Mouse (Mus musculus) limb, embryonic 12.5 days (tissue): ENCODE measurements around the gene Kl. TPM values are rescaled to one million over a fixed set of nuclear protein-coding genes. Genes with fewer than 3 reads are reported as not detected.

Experiments used
- ATAC-seq: fragments of 200-750 bp; cut with Nextera tagmentation; 2 replicates; pipeline ENCODE4 v1.8.0; 2017; ENCODE audit warnings: low read depth, moderate TSS enrichment; ENCODE audit not compliant: insufficient number of reproducible peaks, insufficient read depth, low FRiP score, low TSS enrichment
- H3K27ac ChIP-seq: fragments of 300-500 bp; sonication (generic); 2 replicates; pipeline ENCODE4 v1.5.1; 2016; ENCODE audit warnings: mild to moderate bottlenecking, moderate library complexity
- H3K27me3 ChIP-seq: fragments of 300-500 bp; sonication (generic); 2 replicates; pipeline ENCODE4 v1.6.1; 2016; ENCODE audit warnings: mild to moderate bottlenecking, moderate library complexity
- H3K36me3 ChIP-seq: fragments of 300-500 bp; sonication (generic); 2 replicates; pipeline ENCODE4 v1.6.1; 2016; ENCODE audit warnings: mild to moderate bottlenecking, moderate library complexity
- H3K4me1 ChIP-seq: fragments of 300-500 bp; sonication (generic); replicated peaks from 2 replicates; pipeline ENCODE4 v1.6.1; 2016
- H3K4me2 ChIP-seq: fragments of 300-500 bp; sonication (generic); 2 replicates; pipeline ENCODE4 v1.6.1; 2016; ENCODE audit warnings: mild to moderate bottlenecking, moderate library complexity
- H3K4me3 ChIP-seq: fragments of 300-500 bp; sonication (generic); replicated peaks from 2 replicates; pipeline ENCODE4 v1.5.1; 2016; ENCODE audit warnings: mild to moderate bottlenecking
- H3K9ac ChIP-seq: fragments of 300-500 bp; sonication (generic); replicated peaks from 2 replicates; pipeline ENCODE4 v1.6.1; 2016; ENCODE audit warnings: mild to moderate bottlenecking, moderate library complexity
- H3K9me3 ChIP-seq: fragments of 300-500 bp; sonication (generic); 2 replicates; pipeline ENCODE4 v1.6.1; 2016; ENCODE audit warnings: mild to moderate bottlenecking, moderate library complexity
- WGBS: fragments of 180-500 bp; shearing (Covaris S2); methylation state at CpG from one replicate; pipeline ENCODE4 v1.1.7; 2016; 5-methylcytosine and 5-hydroxymethylcytosine counted together
- polyA plus RNA-seq: library from polyadenylated mRNA; unstranded; fragments of >200 nt; fragmentation: Nextera tagmentation; extraction: Ambion mirVana; gene quantifications from 2 replicates; pipeline ENCODE4 v1.2.1, GENCODE M21; 2016

The Kl gene
- polyA plus RNA-seq, 1 experiment from 2014 or later: 0.21 TPM

DNA sequence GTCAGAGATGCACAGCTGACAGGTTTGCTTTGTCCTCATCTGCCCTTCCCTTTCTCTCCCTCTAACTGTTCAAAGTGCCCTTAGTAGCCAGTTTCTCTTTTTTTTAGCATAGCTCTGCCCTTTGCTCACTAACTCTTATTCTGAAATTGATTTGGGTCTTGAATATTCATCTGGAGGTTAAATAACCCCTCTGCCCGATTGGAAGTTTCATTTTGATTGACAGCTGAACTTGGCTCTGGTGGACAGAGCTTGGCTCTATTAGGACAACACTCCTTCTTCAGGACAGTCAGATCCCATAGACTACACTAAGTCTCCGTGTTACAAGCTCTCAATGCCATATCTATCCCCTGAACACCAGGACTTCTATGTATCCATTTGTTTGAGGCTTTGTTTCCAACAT is 19.8 kb upstream of the Kl start:
- Histone ChIP-seq H3K9me3 (no peaks in the 10 kb centered on the region), H3K36me3 (no peaks in the 10 kb centered on the region), H3K4me3 (no peak overlapping the region), H3K4me1 (peaks cover 11% of the 10 kb centered on the region), H3K27ac (no peak overlapping the region), H3K9ac (no peak overlapping the region), H3K4me2 (no peak overlapping the region), H3K27me3 (no peaks in the 10 kb centered on the region)
- 73% methylated on average over 2 of the region's 2 CpGs for WGBS
- ATAC-seq: no peak

DNA sequence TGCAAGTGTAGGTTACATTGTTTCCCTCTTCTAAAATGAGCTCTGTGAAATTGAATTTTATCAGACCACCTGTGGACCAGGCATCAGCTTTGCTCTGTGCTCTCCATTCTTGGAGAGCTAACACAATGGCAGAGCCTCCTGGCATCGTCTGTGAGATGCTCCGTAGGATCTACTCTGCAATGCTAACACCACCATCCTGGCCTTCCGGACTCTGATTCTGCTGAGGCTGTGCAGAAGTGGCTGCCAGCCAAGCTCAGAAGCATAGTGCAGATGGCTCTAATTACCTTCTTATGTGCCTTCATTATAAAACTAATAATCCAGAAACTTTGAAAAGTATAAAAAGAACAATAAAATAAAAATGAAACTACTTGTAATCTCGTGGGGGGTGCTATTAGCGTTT is 16.2 kb upstream of the Kl start:
- no peak overlapping the region for H3K4me2 ChIP-seq
- no peaks in the 10 kb centered on the region for H3K9me3 ChIP-seq
- no peak overlapping the region for H3K27ac ChIP-seq
- H3K4me3 ChIP-seq: no peak overlapping the region
- H3K4me1 ChIP-seq: peaks cover 15% of the 10 kb centered on the region
- no peak overlapping the region for H3K9ac ChIP-seq
- no peaks in the 10 kb centered on the region for H3K36me3 ChIP-seq
- 23% methylated on average over 5 of the region's 5 CpGs for WGBS
- H3K27me3 ChIP-seq: no peaks in the 10 kb centered on the region; the same call in 1 of the 2 replicates
- ATAC-seq: 0 out of 2 replicates have a peak, but pooled peaks have one; percentile 64

DNA sequence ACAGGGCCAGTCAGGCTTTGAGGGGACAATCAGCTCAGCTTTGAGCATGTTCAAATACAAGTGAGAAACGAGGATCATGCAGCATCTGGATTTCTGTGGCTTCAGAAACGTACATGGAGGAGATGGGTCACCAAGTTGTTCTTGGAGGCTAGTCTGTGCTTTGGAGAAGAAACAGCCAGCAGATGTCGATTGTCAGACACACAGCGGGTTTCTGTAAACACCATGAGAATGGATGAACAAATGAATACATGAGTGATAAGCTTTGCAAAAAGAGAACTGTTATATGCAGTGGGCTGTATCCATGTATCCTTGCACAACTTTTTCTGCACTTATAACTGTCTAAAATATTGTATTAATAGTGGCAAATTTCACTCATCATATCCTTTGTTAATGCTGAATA is 15.6 kb upstream of the Kl start:
- Histone ChIP-seq H3K9me3 (no peaks in the 10 kb centered on the region), H3K4me1 (peaks cover 15% of the 10 kb centered on the region), H3K9ac (no peak overlapping the region), H3K4me2 (no peak overlapping the region), H3K36me3 (no peaks in the 10 kb centered on the region), H3K27me3 (no peaks in the 10 kb centered on the region; the same call in 1 of the 2 replicates), H3K4me3 (no peak overlapping the region), H3K27ac (0 out of 2 replicates have a peak overlapping the region, but pooled peaks have one; percentile 37)
- no peak for ATAC-seq
- WGBS: 71% methylated on average over 4 of the region's 4 CpGs

DNA sequence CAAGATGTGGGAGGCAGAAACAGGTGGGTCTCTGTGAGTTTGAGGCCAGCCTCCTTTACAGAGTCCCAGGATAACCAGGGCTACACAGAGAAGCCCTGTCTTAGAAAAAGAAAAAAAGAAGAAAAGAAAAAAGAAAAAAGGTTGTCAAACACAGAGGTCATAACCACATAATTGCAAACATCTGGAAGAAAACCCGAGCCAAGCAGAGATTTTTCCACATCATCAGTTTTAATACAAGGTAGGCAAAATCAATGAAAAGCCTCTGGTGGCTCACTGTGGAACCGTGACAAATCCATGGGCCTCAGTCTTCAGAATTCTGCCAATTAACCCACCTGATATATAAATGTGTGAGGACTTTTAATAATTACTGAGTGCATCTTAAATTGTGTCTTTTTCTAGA is 14.9 kb upstream of the Kl start:
- ATAC-seq: no peak
- WGBS: 21% methylated on average over 2 of the region's 2 CpGs
- Histone ChIP-seq H3K4me2 (no peak overlapping the region), H3K27me3 (no peaks in the 10 kb centered on the region; the same call in 1 of the 2 replicates), H3K27ac (no peak overlapping the region), H3K36me3 (no peaks in the 10 kb centered on the region), H3K4me1 (peaks cover 15% of the 10 kb centered on the region), H3K9me3 (no peaks in the 10 kb centered on the region), H3K4me3 (no peak overlapping the region), H3K9ac (no peak overlapping the region)

DNA sequence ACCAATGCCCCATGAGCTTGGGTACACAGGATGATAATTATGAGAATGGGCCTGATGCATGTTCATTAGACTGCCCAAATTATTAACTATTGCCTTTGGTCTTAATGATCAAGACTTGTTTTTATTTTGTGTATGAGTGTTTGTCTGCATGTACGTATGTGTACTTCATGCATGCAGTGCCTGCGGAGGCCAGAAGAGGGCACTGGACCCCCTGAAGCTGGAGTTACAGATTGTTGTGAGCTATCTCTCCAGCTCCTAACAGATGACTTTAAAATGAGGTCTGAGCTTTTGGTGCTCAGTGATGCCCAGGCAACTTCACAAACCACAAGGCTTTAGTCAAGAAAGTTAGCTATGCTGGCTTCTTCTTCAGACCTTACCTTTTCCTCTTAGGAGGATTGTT is 6.8 kb upstream of the Kl start:
- H3K9me3 ChIP-seq: peaks cover 4% of the 10 kb centered on the region; the same call in 1 of the 2 replicates
- 0 out of 2 replicates have a peak, but pooled peaks cover 3% of the 10 kb centered on the region for H3K27me3 ChIP-seq
- 100% methylated on average over 2 of the region's 2 CpGs for WGBS
- no peak overlapping the region for H3K4me3 ChIP-seq
- no peaks in the 10 kb centered on the region for H3K4me1 ChIP-seq
- no peak overlapping the region for H3K9ac ChIP-seq
- no peak for ATAC-seq
- H3K27ac ChIP-seq: no peak overlapping the region
- H3K4me2 ChIP-seq: no peak overlapping the region
- no peaks in the 10 kb centered on the region for H3K36me3 ChIP-seq

DNA sequence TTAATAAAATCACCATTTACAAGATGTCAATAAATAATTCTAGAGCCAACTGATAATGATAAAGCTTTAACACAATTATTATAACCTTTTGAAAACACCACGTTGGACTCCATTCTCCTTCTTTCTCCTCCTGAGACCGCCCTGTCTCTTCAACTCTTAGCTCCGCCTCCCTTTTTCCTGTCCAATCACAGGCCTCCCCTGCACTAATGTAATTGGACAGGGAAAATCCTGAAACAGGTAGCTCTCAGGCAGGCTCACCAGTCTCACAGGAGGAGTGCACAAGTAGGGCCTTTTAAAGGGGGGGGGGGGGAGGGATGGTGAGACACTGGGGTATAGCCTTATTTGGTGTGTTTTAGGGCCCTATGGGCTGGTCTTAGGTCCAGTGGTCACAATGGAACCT is 3.3 kb upstream of the Kl start:
- Histone ChIP-seq H3K4me1 (peaks cover 13% of the 10 kb centered on the region), H3K9me3 (peaks cover 4% of the 10 kb centered on the region; the same call in 1 of the 2 replicates), H3K27ac (no peak overlapping the region), H3K9ac (no peak overlapping the region), H3K4me2 (no peak overlapping the region), H3K27me3 (peaks cover 37% of the 10 kb centered on the region), H3K36me3 (no peaks in the 10 kb centered on the region), H3K4me3 (no peak overlapping the region)
- 88% methylated on average over 3 of the region's 3 CpGs for WGBS
- ATAC-seq: no peak

DNA sequence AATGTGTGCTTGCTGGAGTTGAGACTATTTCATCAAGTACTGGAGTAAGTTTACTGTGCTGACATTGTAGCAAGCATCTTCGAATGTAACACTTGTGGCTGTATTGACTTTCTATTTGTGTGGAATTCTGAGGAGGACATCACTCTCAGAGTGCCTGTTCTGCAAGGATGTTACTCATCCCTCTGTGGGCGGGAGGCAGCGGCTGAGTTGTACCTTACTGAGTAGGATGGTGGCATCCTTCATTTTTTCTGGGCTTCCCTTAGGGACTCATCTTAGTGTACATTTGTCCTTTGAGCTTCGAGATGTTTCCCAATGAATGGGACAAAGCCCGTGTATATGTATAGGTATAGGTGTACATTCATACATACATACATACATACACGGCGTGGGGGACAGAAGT is 1.1 kb upstream of the Kl start:
- Histone ChIP-seq H3K9ac (no peak overlapping the region), H3K4me2 (no peak overlapping the region), H3K4me1 (peaks cover 13% of the 10 kb centered on the region), H3K36me3 (no peaks in the 10 kb centered on the region), H3K9me3 (no peaks in the 10 kb centered on the region), H3K4me3 (no peak overlapping the region), H3K27ac (no peak overlapping the region), H3K27me3 (peaks cover 55% of the 10 kb centered on the region)
- ATAC-seq: no peak
- WGBS: 91% methylated on average over 7 of the region's 7 CpGs

DNA sequence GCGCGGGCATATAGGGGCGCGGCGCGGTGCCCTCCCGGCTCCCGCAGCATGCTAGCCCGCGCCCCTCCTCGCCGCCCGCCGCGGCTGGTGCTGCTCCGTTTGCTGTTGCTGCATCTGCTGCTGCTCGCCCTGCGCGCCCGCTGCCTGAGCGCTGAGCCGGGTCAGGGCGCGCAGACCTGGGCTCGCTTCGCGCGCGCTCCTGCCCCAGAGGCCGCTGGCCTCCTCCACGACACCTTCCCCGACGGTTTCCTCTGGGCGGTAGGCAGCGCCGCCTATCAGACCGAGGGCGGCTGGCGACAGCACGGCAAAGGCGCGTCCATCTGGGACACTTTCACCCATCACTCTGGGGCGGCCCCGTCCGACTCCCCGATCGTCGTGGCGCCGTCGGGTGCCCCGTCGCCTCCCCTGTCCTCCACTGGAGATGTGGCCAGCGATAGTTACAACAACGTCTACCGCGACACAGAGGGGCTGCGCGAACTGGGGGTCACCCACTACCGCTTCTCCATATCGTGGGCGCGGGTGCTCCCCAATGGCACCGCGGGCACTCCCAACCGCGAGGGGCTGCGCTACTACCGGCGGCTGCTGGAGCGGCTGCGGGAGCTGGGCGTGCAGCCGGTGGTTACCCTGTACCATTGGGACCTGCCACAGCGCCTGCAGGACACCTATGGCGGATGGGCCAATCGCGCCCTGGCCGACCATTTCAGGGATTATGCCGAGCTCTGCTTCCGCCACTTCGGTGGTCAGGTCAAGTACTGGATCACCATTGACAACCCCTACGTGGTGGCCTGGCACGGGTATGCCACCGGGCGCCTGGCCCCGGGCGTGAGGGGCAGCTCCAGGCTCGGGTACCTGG is 488 bp downstream of the Kl start:
- peak overlapping the region; percentile 87 for H3K4me2 ChIP-seq
- no peaks in the 10 kb centered on the region for H3K36me3 ChIP-seq
- H3K27ac ChIP-seq: no peak overlapping the region
- peaks cover 61% of the 10 kb centered on the region for H3K27me3 ChIP-seq
- peaks cover 13% of the 10 kb centered on the region for H3K4me1 ChIP-seq
- peak overlapping the region; percentile 46 for H3K4me3 ChIP-seq
- ATAC-seq: peak; percentile 60; the same call in 1 of the 2 replicates
- WGBS: 2% methylated on average over 85 of the region's 89 CpGs
- H3K9me3 ChIP-seq: no peaks in the 10 kb centered on the region
- H3K9ac ChIP-seq: peak overlapping the region; percentile 59

DNA sequence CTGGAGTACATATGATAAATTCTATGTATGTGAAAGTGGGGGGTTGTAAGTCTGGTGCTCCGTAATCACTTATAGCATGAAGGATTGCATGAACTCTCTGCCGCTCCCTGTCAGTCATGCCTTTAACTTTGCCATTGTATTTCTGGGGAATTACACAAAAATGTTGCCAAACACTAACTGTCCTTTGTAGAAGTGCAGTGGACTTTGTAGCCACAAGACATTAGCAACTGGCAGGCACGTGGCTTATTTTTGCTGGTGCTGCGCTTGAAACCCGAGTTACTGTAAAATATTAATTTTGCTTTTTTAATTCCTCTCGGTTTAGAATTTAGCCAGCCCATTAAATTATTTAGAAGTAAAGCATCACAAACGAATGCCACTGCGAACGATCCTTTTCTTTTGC is 2.4 kb downstream of the Kl start:
- ATAC-seq: no peak

DNA sequence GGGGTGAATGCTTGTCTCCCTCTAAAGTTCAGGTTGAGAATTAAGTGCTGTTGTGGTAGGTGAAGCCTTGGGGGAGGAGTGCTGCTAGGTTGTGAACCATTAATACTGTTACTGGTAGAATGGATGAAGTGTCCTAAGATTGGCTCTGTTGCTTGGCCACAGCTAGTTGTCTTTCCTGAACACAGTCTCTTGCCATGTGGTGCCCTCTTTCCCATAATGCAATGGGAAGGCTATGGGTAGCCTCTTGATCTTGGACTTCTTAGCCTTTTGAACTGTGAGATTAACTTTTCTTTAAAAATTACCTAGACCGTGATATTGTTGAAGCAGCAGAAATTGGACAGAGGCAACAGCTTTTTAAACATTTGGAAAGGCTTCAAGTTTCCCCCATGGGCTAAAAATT is 7.5 kb downstream of the Kl start:
- H3K4me3 ChIP-seq: no peak overlapping the region
- 93% methylated on average over 1 of the region's 1 CpGs for WGBS
- H3K4me2 ChIP-seq: no peak overlapping the region
- H3K4me1 ChIP-seq: no peaks in the 10 kb centered on the region
- no peaks in the 10 kb centered on the region for H3K9me3 ChIP-seq
- H3K36me3 ChIP-seq: no peaks in the 10 kb centered on the region
- no peak for ATAC-seq
- H3K9ac ChIP-seq: no peak overlapping the region
- H3K27ac ChIP-seq: no peak overlapping the region
- peaks cover 17% of the 10 kb centered on the region for H3K27me3 ChIP-seq

More for the DNA sequence above, 2.4 kb downstream of the Kl start:
- Histone ChIP-seq H3K9me3 (no peaks in the 10 kb centered on the region), H3K4me1 (peaks cover 13% of the 10 kb centered on the region), H3K9ac (no peak overlapping the region), H3K27me3 (peaks cover 61% of the 10 kb centered on the region), H3K27ac (no peak overlapping the region), H3K4me3 (no peak overlapping the region), H3K4me2 (no peak overlapping the region), H3K36me3 (no peaks in the 10 kb centered on the region)
- WGBS: 90% methylated on average over 9 of the region's 9 CpGs

DNA sequence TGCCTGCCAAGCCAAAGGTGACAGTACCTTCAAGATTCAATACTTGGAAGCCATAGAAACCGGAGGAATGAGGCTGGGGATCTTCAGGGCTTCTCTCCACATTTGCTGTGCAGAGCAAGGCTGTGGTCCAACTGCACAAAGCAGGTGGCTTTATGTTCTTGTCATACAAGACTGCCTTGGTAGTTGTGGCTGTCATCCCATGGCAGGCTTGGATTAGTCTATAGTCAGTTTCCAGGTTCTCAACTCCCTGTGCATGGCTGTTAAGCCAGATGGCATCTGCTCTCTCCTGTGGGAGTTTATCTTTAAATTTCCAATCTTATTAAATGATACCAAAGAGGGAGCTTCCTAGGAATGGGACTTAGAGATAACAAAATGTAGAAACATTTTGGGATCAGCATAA is 9.2 kb downstream of the Kl start:
- ATAC-seq: no peak
- H3K36me3 ChIP-seq: no peaks in the 10 kb centered on the region
- no peak overlapping the region for H3K4me3 ChIP-seq
- 76% methylated on average over 1 of the region's 1 CpGs for WGBS
- H3K9ac ChIP-seq: no peak overlapping the region
- no peaks in the 10 kb centered on the region for H3K4me1 ChIP-seq
- no peaks in the 10 kb centered on the region for H3K9me3 ChIP-seq
- no peak overlapping the region for H3K4me2 ChIP-seq
- H3K27me3 ChIP-seq: peaks cover 3% of the 10 kb centered on the region
- no peak overlapping the region for H3K27ac ChIP-seq

DNA sequence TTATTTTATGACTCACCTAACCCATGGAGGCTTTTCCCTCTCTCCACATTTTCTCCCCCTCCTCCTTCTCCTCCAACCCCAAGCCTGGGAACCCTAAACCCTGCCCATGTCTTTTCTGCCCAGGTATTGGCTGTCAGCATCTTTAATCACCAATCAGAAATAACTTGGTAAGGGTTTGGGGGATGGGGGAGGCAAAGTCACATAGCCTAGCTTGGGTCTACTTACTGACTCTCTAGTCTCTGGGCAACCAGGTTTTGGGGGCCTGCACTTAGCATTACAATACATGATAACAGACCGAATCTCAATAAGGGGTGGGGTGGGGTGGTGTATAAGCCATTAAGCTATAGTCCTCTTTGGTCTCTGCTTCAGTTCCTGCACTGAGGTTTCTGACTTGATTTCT is 10.3 kb downstream of the Kl start:
- Histone ChIP-seq H3K27ac (no peak overlapping the region), H3K9me3 (no peaks in the 10 kb centered on the region), H3K4me3 (no peak overlapping the region), H3K9ac (no peak overlapping the region), H3K4me2 (no peak overlapping the region), H3K36me3 (no peaks in the 10 kb centered on the region), H3K4me1 (no peaks in the 10 kb centered on the region), H3K27me3 (no peaks in the 10 kb centered on the region)
- WGBS: 67% methylated on average over 1 of the region's 1 CpGs
- ATAC-seq: no peak
